Mouse (Mus musculus): ENCODE results near the gene Cib2.

DNA sequence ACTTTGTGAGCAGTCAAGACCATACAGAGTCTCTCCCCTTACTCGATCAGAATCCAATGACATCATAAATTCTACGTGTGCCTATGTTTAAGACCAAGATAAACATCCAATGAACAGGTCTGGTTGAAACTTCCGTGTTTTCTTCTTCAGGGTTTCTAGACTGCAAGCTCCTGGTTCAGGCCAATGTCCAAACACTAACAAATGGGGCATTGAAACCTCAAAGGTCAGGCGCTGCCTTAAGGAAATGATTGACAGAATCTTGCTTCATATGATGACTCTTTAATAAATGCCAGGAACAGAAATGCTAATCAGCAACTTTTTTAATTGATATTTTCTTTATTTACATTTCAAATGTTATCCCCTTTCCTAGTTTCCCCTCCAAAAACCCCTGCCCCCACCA is 39.7 kb downstream of the Cib2 start:
- TF ChIP-seq CTCF (IDR thresholded peaks at IDR 0.05; ENCODE audit: extremely low read depth, insufficient read depth, insufficient read length, insufficient replicate concordance) (no peak), POLR2A (IDR thresholded peaks at IDR 0.05; ENCODE audit: low read depth, low read length) (no peak)

All from spleen, adult 2 months (tissue).